Mouse (Mus musculus) fibroblast of lung, adult 2 months (primary cell): ENCODE data around the gene Spock1.

Source experiments
- DNase-seq: peaks from one replicate; pipeline ENCODE4 v3.0.0-alpha.2; 2011; ENCODE audit warnings: low read depth

The Spock1 gene

GRCm38 (mm10) chr13:57908266-57908582 is at the start of gene Spock1:
Gene Spock1, minus strand, starts transcription at chr13:57908332.
- DNase-seq = peak; percentile 1

- no peak for DNase-seq
Observed at GRCm38 (mm10) chr13:57950091-57950490, 42.0 kb upstream of the Spock1 start.

- no peak for DNase-seq
Observed at GRCm38 (mm10) chr13:57949513-57949912, 41.4 kb upstream of the Spock1 start.

- no peak for DNase-seq
Observed at GRCm38 (mm10) chr13:57945197-57945596, 37.1 kb upstream of the Spock1 start.

- DNase-seq = no peak
Observed at GRCm38 (mm10) chr13:57944434-57944833, 36.3 kb upstream of the Spock1 start.

GRCm38 (mm10) chr13:57943900-57944299 is 35.8 kb upstream of the Spock1 start:
- DNase-seq = no peak

GRCm38 (mm10) chr13:57937463-57938229 is 29.5 kb upstream of the Spock1 start:
- DNase-seq = no peak

- no peak for DNase-seq
Observed at GRCm38 (mm10) chr13:57931998-57932397, 23.9 kb upstream of the Spock1 start.

GRCm38 (mm10) chr13:57931376-57931775 is 23.2 kb upstream of the Spock1 start:
- DNase-seq = no peak

- DNase-seq = no peak
Observed at GRCm38 (mm10) chr13:57930720-57931119, 22.6 kb upstream of the Spock1 start.

- no peak for DNase-seq
Observed at GRCm38 (mm10) chr13:57930283-57930682, 22.2 kb upstream of the Spock1 start.

- DNase-seq = no peak
Observed at GRCm38 (mm10) chr13:57919947-57920346, 11.8 kb upstream of the Spock1 start.

- DNase-seq = no peak
Observed at GRCm38 (mm10) chr13:57911171-57911570, 3.0 kb upstream of the Spock1 start.

- DNase-seq = no peak
Observed at GRCm38 (mm10) chr13:57907428-57908265, 485 bp downstream of the Spock1 start.

- no peak for DNase-seq
Observed at GRCm38 (mm10) chr13:57894597-57894996, 13.5 kb downstream of the Spock1 start.

GRCm38 (mm10) chr13:57889708-57890107 is 18.4 kb downstream of the Spock1 start:
- DNase-seq = no peak

- DNase-seq = no peak
Observed at GRCm38 (mm10) chr13:57889050-57889449, 19.1 kb downstream of the Spock1 start.

- no peak for DNase-seq
Observed at GRCm38 (mm10) chr13:57879817-57880216, 28.3 kb downstream of the Spock1 start.

- DNase-seq = no peak
Observed at GRCm38 (mm10) chr13:57878797-57879196, 29.3 kb downstream of the Spock1 start.

GRCm38 (mm10) chr13:57877782-57878181 is 30.4 kb downstream of the Spock1 start:
- no peak for DNase-seq

- no peak for DNase-seq
Observed at GRCm38 (mm10) chr13:57876966-57877365, 31.2 kb downstream of the Spock1 start.

- no peak for DNase-seq
Observed at GRCm38 (mm10) chr13:57870058-57870457, 38.1 kb downstream of the Spock1 start.

- no peak for DNase-seq
Observed at GRCm38 (mm10) chr13:57867586-57867985, 40.5 kb downstream of the Spock1 start.
